Mouse (Mus musculus) brain, adult 2 months (tissue): ENCODE results near the gene Gm26620.
A peak's percentile ranks its signal among the peaks of the same experiment; 100 is the strongest.

Experiments
- DNase-seq: peaks from one replicate; pipeline ENCODE4 v3.0.0; 2011; ENCODE audit warnings: low read depth, low spot score

Gene Gm26620

GRCm38 (mm10) chr1:170884978-170885561 lies at the start of gene Gm26620, which contains the start of gene Dusp12:
Gm26620 (plus strand) TSS chr1:170885065.
Dusp12 (minus strand) TSS chr1:170885540.
- DNase-seq = peak; percentile 98

GRCm38 (mm10) chr1:170839685-170840084 lies 45.2 kb upstream of the Gm26620 start:
- peak; percentile 78 for DNase-seq

GRCm38 (mm10) chr1:170844380-170844779 lies 40.5 kb upstream of the Gm26620 start:
- DNase-seq = no peak

- no peak for DNase-seq
Measured at GRCm38 (mm10) chr1:170845448-170846307, 39.2 kb upstream of the Gm26620 start.

GRCm38 (mm10) chr1:170850007-170850406 lies 34.9 kb upstream of the Gm26620 start:
- peak; percentile 82 for DNase-seq

- no peak for DNase-seq
Measured at GRCm38 (mm10) chr1:170850637-170851624, 33.9 kb upstream of the Gm26620 start.

- DNase-seq = peak; percentile 84
Measured at GRCm38 (mm10) chr1:170853604-170854003, 31.3 kb upstream of the Gm26620 start.

GRCm38 (mm10) chr1:170855056-170855760 lies 29.7 kb upstream of the Gm26620 start:
- peak; percentile 60 for DNase-seq

GRCm38 (mm10) chr1:170857369-170857768 lies 27.5 kb upstream of the Gm26620 start:
- DNase-seq = peak; percentile 86

GRCm38 (mm10) chr1:170858872-170859271 lies 26.0 kb upstream of the Gm26620 start:
- DNase-seq = no peak

GRCm38 (mm10) chr1:170861671-170862434 lies 23.0 kb upstream of the Gm26620 start:
- DNase-seq = no peak

GRCm38 (mm10) chr1:170862435-170862717 lies 22.5 kb upstream of the Gm26620 start:
- DNase-seq = no peak

- DNase-seq = no peak
Measured at GRCm38 (mm10) chr1:170863033-170863432, 21.8 kb upstream of the Gm26620 start.

GRCm38 (mm10) chr1:170864234-170864633 lies 20.6 kb upstream of the Gm26620 start:
- DNase-seq = no peak

- no peak for DNase-seq
Measured at GRCm38 (mm10) chr1:170864754-170865153, 20.1 kb upstream of the Gm26620 start.

GRCm38 (mm10) chr1:170865406-170865805 lies 19.5 kb upstream of the Gm26620 start:
- DNase-seq = no peak

- peak; percentile 56 for DNase-seq
Measured at GRCm38 (mm10) chr1:170866992-170867690, 17.7 kb upstream of the Gm26620 start.

GRCm38 (mm10) chr1:170867691-170868105 lies 17.2 kb upstream of the Gm26620 start, which contains the start of gene Atf6:
Atf6 (minus strand) TSS chr1:170867771.
- DNase-seq = peak; percentile 98

- DNase-seq = peak; percentile 97
Measured at GRCm38 (mm10) chr1:170868107-170868904, 16.6 kb upstream of the Gm26620 start.
